Mouse (Mus musculus) hindbrain, embryonic 12.5 days (tissue): ENCODE measurements around the gene Pipox. TPM values are rescaled to one million over a fixed set of nuclear protein-coding genes. Genes with fewer than 3 reads are reported as not detected.

Source experiments
- ATAC-seq: fragments of 200-750 bp; cut with Nextera tagmentation; 2 replicates; pipeline ENCODE4 v1.8.0; 2017; ENCODE audit warnings: moderate TSS enrichment; ENCODE audit not compliant: low FRiP score
- H3K27ac ChIP-seq: fragments of 300-500 bp; sonication (generic); 2 replicates; pipeline ENCODE4 v1.5.1; 2016; ENCODE audit warnings: mild to moderate bottlenecking
- H3K27me3 ChIP-seq: fragments of 300-500 bp; sonication (generic); 2 replicates; pipeline ENCODE4 v1.6.1; 2016; ENCODE audit warnings: mild to moderate bottlenecking
- H3K36me3 ChIP-seq: fragments of 300-500 bp; sonication (generic); 2 replicates; pipeline ENCODE4 v1.6.1; 2016; ENCODE audit warnings: mild to moderate bottlenecking
- H3K4me1 ChIP-seq: fragments of 300-500 bp; sonication (generic); 2 replicates; pipeline ENCODE4 v1.6.1; 2016
- H3K4me2 ChIP-seq: fragments of 300-500 bp; sonication (generic); replicated peaks from 2 replicates; pipeline ENCODE4 v1.6.1; 2016; ENCODE audit warnings: mild to moderate bottlenecking
- H3K4me3 ChIP-seq: fragments of 300-500 bp; sonication (generic); 2 replicates; pipeline ENCODE4 v1.5.1; 2016; ENCODE audit warnings: mild to moderate bottlenecking
- H3K9ac ChIP-seq: fragments of 300-500 bp; sonication (generic); 2 replicates; pipeline ENCODE4 v1.6.1; 2016; ENCODE audit warnings: mild to moderate bottlenecking, moderate library complexity
- H3K9me3 ChIP-seq: fragments of 300-500 bp; sonication (generic); replicated peaks from 2 replicates; pipeline ENCODE4 v1.6.1; 2016; ENCODE audit warnings: mild to moderate bottlenecking
- WGBS: fragments of 180-500 bp; shearing (Covaris S2); methylation state at CpG from one replicate; pipeline ENCODE4 v1.1.7; 2016; 5-methylcytosine and 5-hydroxymethylcytosine counted together
- polyA plus RNA-seq: library from polyadenylated mRNA; unstranded; fragments of >200 nt; fragmentation: Nextera tagmentation; extraction: Ambion mirVana; gene quantifications from 2 replicates; pipeline ENCODE4 v1.2.1, GENCODE M21; 2016

The Pipox gene
- polyA plus RNA-seq, 1 experiment from 2014 or later: 5.0 TPM

GRCm38 (mm10) chr11:77836290-77836689 lies 57.6 kb downstream of the Pipox start:
- H3K27ac ChIP-seq: no peak overlapping the region
- H3K4me2 ChIP-seq: no peak overlapping the region
- WGBS: 62% methylated on average over 5 of the region's 5 CpGs
- H3K4me1 ChIP-seq: peaks cover 10% of the 10 kb centered on the region; the same call in 1 of the 2 replicates
- no peak overlapping the region for H3K4me3 ChIP-seq
- no peak for ATAC-seq
- H3K36me3 ChIP-seq: peaks cover 58% of the 10 kb centered on the region
- no peaks in the 10 kb centered on the region for H3K9me3 ChIP-seq
- H3K27me3 ChIP-seq: peaks cover 18% of the 10 kb centered on the region; the same call in 1 of the 2 replicates
- H3K9ac ChIP-seq: no peak overlapping the region

GRCm38 (mm10) chr11:77835109-77835508 lies 58.8 kb downstream of the Pipox start:
- no peak overlapping the region for H3K9ac ChIP-seq
- peaks cover 13% of the 10 kb centered on the region; the same call in 1 of the 2 replicates for H3K27me3 ChIP-seq
- no peaks in the 10 kb centered on the region for H3K9me3 ChIP-seq
- H3K4me2 ChIP-seq: no peak overlapping the region
- H3K36me3 ChIP-seq: peaks cover 56% of the 10 kb centered on the region
- H3K27ac ChIP-seq: no peak overlapping the region
- H3K4me3 ChIP-seq: no peak overlapping the region
- ATAC-seq: no peak
- peaks cover 20% of the 10 kb centered on the region for H3K4me1 ChIP-seq
- WGBS: 84% methylated on average over 3 of the region's 3 CpGs

GRCm38 (mm10) chr11:77832541-77832940 lies 61.4 kb downstream of the Pipox start:
- H3K36me3 ChIP-seq: peaks cover 74% of the 10 kb centered on the region
- peaks cover 24% of the 10 kb centered on the region for H3K27me3 ChIP-seq
- H3K4me2 ChIP-seq: no peak overlapping the region
- no peak for ATAC-seq
- no peak overlapping the region for H3K9ac ChIP-seq
- peaks cover 32% of the 10 kb centered on the region for H3K4me1 ChIP-seq
- no peak overlapping the region for H3K27ac ChIP-seq
- no peak overlapping the region for H3K4me3 ChIP-seq
- WGBS: 89% methylated on average over 4 of the region's 4 CpGs
- no peaks in the 10 kb centered on the region for H3K9me3 ChIP-seq

- H3K4me2 ChIP-seq: no peak overlapping the region
- peak overlapping the region; percentile 56 for H3K27ac ChIP-seq
- H3K36me3 ChIP-seq: peaks cover 60% of the 10 kb centered on the region
- peaks cover 32% of the 10 kb centered on the region for H3K4me1 ChIP-seq
- H3K9ac ChIP-seq: no peak overlapping the region
- peak; percentile 46; the same call in 1 of the 2 replicates for ATAC-seq
- H3K4me3 ChIP-seq: no peak overlapping the region
- peaks cover 36% of the 10 kb centered on the region for H3K27me3 ChIP-seq
- 46% methylated on average over 7 of the region's 7 CpGs for WGBS
- H3K9me3 ChIP-seq: no peaks in the 10 kb centered on the region
Measured at GRCm38 (mm10) chr11:77830875-77831274, 63.0 kb downstream of the Pipox start.

Other genes starting within 250 kb of the Pipox start
- gene Nufip2, start 207.9 kb downstream of the Pipox start, polyA plus RNA-seq: 4.8 and 5.3 TPM in 2 replicates
- gene Cryba1, start 168.8 kb downstream of the Pipox start, polyA plus RNA-seq: 2.8 and 3.5 TPM in 2 replicates
- 55.9 and 58.9 TPM in 2 replicates for gene Myo18a, start 130.8 kb downstream of the Pipox start, polyA plus RNA-seq
- 2.7 and 2.9 TPM in 2 replicates for gene Gm10277, start 106.3 kb downstream of the Pipox start, polyA plus RNA-seq
- 47.3 and 48.7 TPM in 2 replicates for gene Sez6, start 36.7 kb upstream of the Pipox start, polyA plus RNA-seq
- gene Phf12, start 88.7 kb upstream of the Pipox start, polyA plus RNA-seq: 30.6 and 30.7 TPM in 2 replicates
- 24.2 and 24.8 TPM in 2 replicates for gene Dhrs13, start 138.2 kb upstream of the Pipox start, polyA plus RNA-seq
- gene Flot2, start 143.8 kb upstream of the Pipox start, polyA plus RNA-seq: 65.2 and 73.2 TPM in 2 replicates
- gene Eral1, start 186.3 kb upstream of the Pipox start, polyA plus RNA-seq: 31.5 and 31.8 TPM in 2 replicates
- gene Fam222b, start 200.6 kb upstream of the Pipox start, polyA plus RNA-seq: 24.3 and 28.0 TPM in 2 replicates